Mouse (Mus musculus) liver, embryonic 14.5 days (tissue): ENCODE results near the gene Adgrf3.

Source experiments
- CTCF ChIP-seq: IDR thresholded peaks from 2 replicates; pipeline ENCODE4 v1.5.1; 2016; ENCODE audit warnings: antibody characterized with exemption, low read depth, control low read depth
- EP300 ChIP-seq: IDR thresholded peaks from 2 replicates; pipeline ENCODE4 v1.6.1; 2016; ENCODE audit warnings: antibody characterized with exemption, low read depth

GRCm38 (mm10) chr5:30155821-30156629 lies 49.5 kb downstream of the Adgrf3 start:
- TF ChIP-seq CTCF (no peak), EP300 (no peak)
